Mouse (Mus musculus): ENCODE measurements around the gene Itsn2.

DNA sequence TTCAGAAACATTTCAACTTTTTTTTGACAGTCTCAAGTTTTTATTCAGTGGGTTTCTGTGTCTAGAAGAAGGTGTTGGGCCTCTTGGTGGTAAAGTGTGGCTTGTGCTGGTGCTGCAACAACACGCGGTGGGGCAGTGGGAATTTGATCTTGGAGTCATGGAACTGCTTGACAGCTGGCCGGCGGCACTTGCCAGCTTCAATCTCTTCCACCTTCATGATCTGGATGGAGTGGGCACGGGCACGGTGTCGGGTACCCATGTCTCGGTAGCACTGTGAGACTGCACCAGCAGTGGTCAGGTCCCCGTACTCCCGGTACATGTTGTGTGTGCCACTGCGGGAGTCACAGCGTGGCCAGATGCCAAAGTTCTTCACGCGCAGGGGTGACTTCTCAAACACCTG, 96.9 kb downstream of the Itsn2 start:
- TF ChIP-seq CTCF (conservative IDR thresholded peaks at IDR 0.05; ENCODE audit: low read length), result no peak
- no peak for TF ChIP-seq POU5F1 (IDR thresholded peaks at IDR 0.05; ENCODE audit: borderline replicate concordance, low read length)
- TF ChIP-seq NANOG (IDR thresholded peaks at IDR 0.05; ENCODE audit: borderline replicate concordance, low read length), result no peak

Measured in E14TG2a.4 (cell line).